Mouse (Mus musculus): ENCODE measurements at regions not wholly inside any gene's neighbourhood (a gene's known extent, or its start where the extent isn't known, plus 50 kb on each side); places are given as distances from the start of the nearest gene placed in this dataset.
"Not testable (repeated sequence)": the region's sequence is repeated elsewhere in the genome, so short reads cannot be mapped to it uniquely, and the experiment has no call there.

GRCm38 (mm10) chr6:62889194-62889593 is 366.5 kb upstream of the Grid2 start:
- no peak for DNase-seq

DNA sequence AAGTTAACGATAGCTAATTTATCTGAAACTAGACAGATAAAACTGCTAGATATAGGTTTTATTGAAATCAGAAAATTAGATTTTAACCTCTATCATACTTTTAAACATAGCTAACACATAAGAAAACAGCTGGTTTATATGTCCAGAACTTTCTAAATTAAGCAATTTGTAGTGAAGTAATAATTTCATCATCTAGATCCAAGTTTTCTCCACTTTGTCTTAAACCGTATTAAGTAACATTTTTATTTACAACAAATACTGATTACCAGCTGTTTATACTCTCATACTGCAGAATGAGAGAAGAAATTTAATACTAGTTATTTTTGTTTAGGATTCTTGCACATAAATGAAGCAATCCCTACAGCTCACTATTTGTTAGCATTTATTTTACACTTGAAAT is 342.9 kb upstream of the Grid2 start:
- no peak for DNase-seq

GRCm38 (mm10) chr6:62917059-62917458 is 338.6 kb upstream of the Grid2 start:
- not testable (repeated sequence) for DNase-seq

DNA sequence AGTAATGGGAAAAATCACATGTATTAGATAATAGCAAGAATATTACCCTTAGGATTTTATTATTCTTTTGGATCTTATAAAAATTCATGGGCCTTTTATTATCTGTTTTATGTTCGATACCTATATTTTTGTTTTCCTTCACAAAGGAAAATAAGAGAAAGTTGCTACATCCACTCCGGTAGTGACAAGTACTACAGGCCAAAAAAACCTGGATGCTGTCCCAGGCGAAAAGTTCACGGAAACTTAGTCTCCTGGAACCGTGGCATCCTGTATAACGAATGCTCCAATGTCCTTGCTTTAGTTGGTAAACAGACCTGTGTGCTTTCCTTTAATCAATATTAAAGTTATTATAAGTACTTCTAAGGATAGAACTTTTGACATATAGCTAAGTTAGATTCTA is 337.7 kb upstream of the Grid2 start:
- peak in 1 of 2 experiments; percentile 22 for DNase-seq

GRCm38 (mm10) chr6:62919092-62919491 is 336.6 kb upstream of the Grid2 start:
- peak in 1 of 2 experiments; percentile 2 for DNase-seq

Data from adrenal gland, postnatal 36 days (tissue).